Comparison of ENCODE assay signal across 10 mouse cellular contexts in genomic region chr17:65729945-65730741, GRCm38 (mm10). TPM values are rescaled to one million over a fixed set of nuclear protein-coding genes. Genes with fewer than 3 reads are reported as not detected.
DNase-seq lines count a peak whose midpoint lies in the region; ATAC-seq and TF ChIP-seq lines count a peak whose summit lies in the region.
"Had no signal": no experiment of that assay in that cellular context is flagged by ENCODE, and none has a peak within 500 bp of the region (broad histone marks: within the 10 kb centered on the region; RNA-seq: fewer than 3 reads in every experiment).

No protein-coding gene starts in this region.

- peak overlapping the region; percentile 56 for H3K27ac ChIP-seq in brown adipose tissue, adult 24 weeks (replicated peaks; ENCODE audit: low read depth, low read length)
- peak overlapping the region; percentile 86 for H3K27ac ChIP-seq in liver, postnatal 0 days (ENCODE audit: low read depth)

- no peak for TF ChIP-seq CTCF in liver, postnatal 0 days (IDR thresholded peaks at IDR 0.05; ENCODE audit: low read depth)

- peak; percentile 56 for ATAC-seq in liver, postnatal 0 days

- 42% methylated on average over 13 of the region's 16 CpGs for WGBS in liver, postnatal 0 days (ENCODE audit: insufficient replicate concordance)

- H3K4me3 ChIP-seq in brown adipose tissue, adult 24 weeks (ENCODE audit: insufficient read depth, low read depth, low read length): no peak overlapping the region
- no peak overlapping the region for H3K4me3 ChIP-seq in liver, postnatal 0 days (ENCODE audit: low read depth, low read length)

- no peaks in the 10 kb centered on the region for H3K9me3 ChIP-seq in liver, postnatal 0 days (ENCODE audit: low read length)

- no peak overlapping the region for H3K9ac ChIP-seq in liver, postnatal 0 days (replicated peaks)

- H3K4me2 ChIP-seq in liver, postnatal 0 days (ENCODE audit: low read depth, low read length): peak overlapping the region; percentile 30; the same call in 1 of the 2 replicates

- H3K27me3 ChIP-seq in liver, postnatal 0 days (ENCODE audit: insufficient read depth, low read length): no peaks in the 10 kb centered on the region

- no peaks in the 10 kb centered on the region for H3K36me3 ChIP-seq in liver, postnatal 0 days (replicated peaks; ENCODE audit: insufficient read depth, low read length)

- DNase-seq in heart, adult 8-10 months (ENCODE audit: low spot score): peak; percentile 52
- no peak for DNase-seq in heart, postnatal 4 days
- peak; percentile 18 for DNase-seq in 3T3-L1 (ENCODE audit: low read depth, low spot score)
- DNase-seq in liver, postnatal 0 days: no peak
- DNase-seq in ovary, postnatal 36 days (ENCODE audit: low spot score): no peak
- no peak for DNase-seq in retina, postnatal 1 day
- no peak for DNase-seq in gastrocnemius, adult 8-10 months (ENCODE audit: low spot score in 2 of 2)
- DNase-seq: adrenal gland, postnatal 25 days; kidney, adult 18-20 months had no signal

- TF ChIP-seq EP300 in liver, postnatal 0 days (IDR thresholded peaks at IDR 0.05; ENCODE audit: low read depth): no peak; the same call in 1 of the 2 replicates

- H3K4me1 ChIP-seq in brown adipose tissue, adult 24 weeks (ENCODE audit: control insufficient read depth, insufficient read depth, insufficient read length, low read length): peaks cover 34% of the 10 kb centered on the region
- peaks cover 8% of the 10 kb centered on the region; the same call in 1 of the 2 replicates for H3K4me1 ChIP-seq in liver, postnatal 0 days (ENCODE audit: insufficient read depth)

RNA-seq across cellular contexts. Expression of gene Rab31, which starts 42.4 kb away (rescaled TPM):
- total RNA-seq in heart, adult 8-10 months (2022): 10 to 100 TPM in 3 of 4 experiments, 1 to 10 TPM in 1; 9.5 to 15.5 (median 12.9) TPM
- total RNA-seq in heart, postnatal 4 days (2021): 10 to 100 TPM; 39.7 to 42.5 TPM
- 3.9 and 5.4 TPM in 2 replicates for polyA plus RNA-seq in brown adipose tissue, adult 24 weeks (2012; ENCODE audit: insufficient read depth, insufficient read length, missing spikeins)
- polyA plus RNA-seq in liver, postnatal 0 days (2015; fragmentation: Nextera tagmentation; extraction: Ambion mirVana): 6.5 and 7.2 TPM in 2 replicates
- total RNA-seq in gastrocnemius, adult 8-10 months (2022): 1 to 10 TPM; 2.6 to 5.5 (median 3.6) TPM

RNA-seq across cellular contexts. Expression of gene Ppp4r1, which starts 52.2 kb away (rescaled TPM):
- 10 to 100 TPM; 33.2 to 39.5 (median 37.6) TPM for total RNA-seq in heart, adult 8-10 months (2022)
- total RNA-seq in heart, postnatal 4 days (2021): 10 to 100 TPM; 79.8 to 83.0 TPM
- polyA plus RNA-seq in brown adipose tissue, adult 24 weeks (2012; ENCODE audit: insufficient read depth, insufficient read length, missing spikeins): 13.9 and 14.4 TPM in 2 replicates
- 8.0 TPM in 2 replicates for polyA plus RNA-seq in liver, postnatal 0 days (2015; fragmentation: Nextera tagmentation; extraction: Ambion mirVana)
- total RNA-seq in gastrocnemius, adult 8-10 months (2022): 10 to 100 TPM; 19.7 to 25.4 (median 22.0) TPM

Comparison
In these comparisons a context has a peak if more than half of its experiments do, and no peak if none do; other contexts are left out.
1. DNase-seq: peak in heart, adult 8-10 months (single experiment) and 3T3-L1 (single experiment); none in heart, postnatal 4 days (single experiment), liver, postnatal 0 days (single experiment), ovary, postnatal 36 days (single experiment), retina, postnatal 1 day (single experiment) and gastrocnemius, adult 8-10 months (0 of 2).